Mouse (Mus musculus) liver, embryonic 12.5 days (tissue): Measurements from ENCODE around the gene Stk10. TPM values are rescaled to one million over a fixed set of nuclear protein-coding genes. Genes with fewer than 3 reads are reported as not detected.
A peak's percentile ranks its signal among the peaks of the same experiment; 100 is the strongest.
"Not testable (repeated sequence)": the region's sequence is repeated elsewhere in the genome, so short reads cannot be mapped to it uniquely, and the experiment has no call there.

Experiments
- ATAC-seq: fragments of 200-750 bp; cut with Nextera tagmentation; 2 replicates; pipeline ENCODE4 v1.8.0; 2017; ENCODE audit warnings: moderate number of reproducible peaks, mild to moderate bottlenecking, moderate library complexity
- H3K27ac ChIP-seq: fragments of 300-500 bp; sonication (generic); 2 replicates; pipeline ENCODE4 v1.5.1; 2016; ENCODE audit warnings: mild to moderate bottlenecking
- H3K27me3 ChIP-seq: fragments of 300-500 bp; sonication (generic); replicated peaks from 2 replicates; pipeline ENCODE4 v1.6.1; 2016; ENCODE audit warnings: mild to moderate bottlenecking, moderate library complexity
- H3K36me3 ChIP-seq: fragments of 300-500 bp; sonication (generic); 2 replicates; pipeline ENCODE4 v1.6.1; 2016; ENCODE audit warnings: mild to moderate bottlenecking, moderate library complexity
- H3K4me1 ChIP-seq: fragments of 300-500 bp; sonication (generic); 2 replicates; pipeline ENCODE4 v1.6.1; 2016
- H3K4me2 ChIP-seq: fragments of 300-500 bp; sonication (generic); 2 replicates; pipeline ENCODE4 v1.6.1; 2016; ENCODE audit warnings: mild to moderate bottlenecking, moderate library complexity
- H3K4me3 ChIP-seq: fragments of 300-500 bp; sonication (generic); 2 replicates; pipeline ENCODE4 v1.5.1; 2016; ENCODE audit warnings: mild to moderate bottlenecking, moderate library complexity
- H3K9ac ChIP-seq: fragments of 300-500 bp; sonication (generic); 2 replicates; pipeline ENCODE4 v1.6.1; 2016; ENCODE audit warnings: mild to moderate bottlenecking, moderate library complexity
- H3K9me3 ChIP-seq: fragments of 300-500 bp; sonication (generic); replicated peaks from 2 replicates; pipeline ENCODE4 v1.6.1; 2016; ENCODE audit warnings: mild to moderate bottlenecking, moderate library complexity
- WGBS: fragments of 180-500 bp; shearing (Covaris S2); methylation state at CpG from one replicate; pipeline ENCODE4 v1.1.7; 2016; ENCODE audit not compliant: insufficient replicate concordance; 5-methylcytosine and 5-hydroxymethylcytosine counted together
- polyA plus RNA-seq: library from polyadenylated mRNA; unstranded; fragments of >200 nt; fragmentation: Nextera tagmentation; extraction: Ambion mirVana; gene quantifications from 2 replicates; pipeline ENCODE4 v1.2.1, GENCODE M21; 2016

Stk10 gene
- polyA plus RNA-seq, 1 experiment from 2014 or later = 5.7 TPM

DNA sequence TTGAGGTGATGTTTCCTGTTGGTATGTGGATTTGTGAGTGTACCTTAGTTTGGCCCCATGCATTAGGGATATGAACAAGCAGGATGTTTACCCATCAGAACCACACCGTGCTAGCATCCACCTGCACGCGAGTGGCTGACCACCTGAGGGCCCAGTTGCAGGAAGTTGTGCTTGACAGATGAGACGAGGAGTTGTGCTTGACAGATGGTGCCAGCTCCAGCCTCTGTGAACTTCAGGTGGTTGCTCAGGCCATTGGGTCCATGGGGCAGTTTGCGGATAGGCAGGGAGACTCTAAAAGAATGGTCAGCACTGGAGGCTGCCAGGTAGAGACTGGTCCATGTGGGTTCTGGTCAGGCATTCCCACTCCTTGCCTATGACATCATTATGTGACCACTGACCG lies 83.0 kb downstream of the Stk10 start:
- H3K36me3 ChIP-seq = peaks cover 41% of the 10 kb centered on the region
- no peak overlapping the region for H3K4me3 ChIP-seq
- H3K27ac ChIP-seq = no peak overlapping the region
- no peak overlapping the region for H3K4me2 ChIP-seq
- H3K4me1 ChIP-seq = peaks cover 11% of the 10 kb centered on the region; the same call in 1 of the 2 replicates
- 73% methylated on average over 6 of the region's 6 CpGs for WGBS
- H3K27me3 ChIP-seq = no peaks in the 10 kb centered on the region
- ATAC-seq = no peak
- H3K9me3 ChIP-seq = no peaks in the 10 kb centered on the region
- no peak overlapping the region for H3K9ac ChIP-seq

DNA sequence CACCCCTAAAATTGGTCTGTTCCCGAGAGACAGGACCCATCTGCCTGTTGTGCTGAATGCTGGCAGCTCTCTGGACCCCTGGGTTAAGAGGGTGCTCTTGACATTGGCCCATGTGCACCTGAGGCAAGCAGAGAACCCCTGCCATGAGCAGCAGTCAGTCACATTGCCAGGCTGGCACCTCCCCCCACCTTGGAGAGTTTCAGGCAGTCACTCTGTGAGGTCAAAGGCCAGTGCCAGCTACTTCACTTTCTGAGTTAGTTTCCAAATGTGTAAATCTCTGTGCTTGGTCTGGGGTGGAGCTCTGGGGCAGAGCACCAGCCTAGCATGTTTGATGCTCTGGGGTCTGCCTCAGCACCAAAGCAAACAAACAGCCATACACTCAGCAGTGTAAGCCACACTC lies 84.9 kb downstream of the Stk10 start:
- no peaks in the 10 kb centered on the region for H3K9me3 ChIP-seq
- WGBS = 57% methylated on average over 1 of the region's 1 CpGs
- H3K36me3 ChIP-seq = peaks cover 29% of the 10 kb centered on the region
- ATAC-seq = no peak
- H3K4me1 ChIP-seq = peaks cover 11% of the 10 kb centered on the region; the same call in 1 of the 2 replicates
- H3K4me2 ChIP-seq = no peak overlapping the region
- H3K4me3 ChIP-seq = no peak overlapping the region
- H3K27ac ChIP-seq = no peak overlapping the region
- no peak overlapping the region for H3K9ac ChIP-seq
- no peaks in the 10 kb centered on the region for H3K27me3 ChIP-seq

DNA sequence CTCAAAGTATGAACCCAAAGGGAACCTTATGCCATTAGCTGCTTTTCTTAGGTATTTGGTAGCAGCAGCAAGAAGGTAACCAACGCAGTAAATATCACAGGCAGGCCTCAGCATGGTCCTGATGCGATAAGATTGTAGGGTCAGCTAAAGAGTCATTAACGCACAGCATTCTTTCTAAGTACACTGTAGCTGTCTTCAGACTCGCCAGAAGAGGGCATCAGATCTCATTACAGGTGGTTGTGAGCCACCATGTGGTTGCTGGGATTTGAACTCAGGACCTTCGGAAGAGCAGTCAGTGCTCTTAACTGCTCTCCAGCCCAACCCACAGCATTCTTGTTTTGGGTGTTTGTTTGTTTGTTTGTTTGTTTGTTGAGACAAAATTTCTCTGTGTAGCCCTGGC lies 85.5 kb downstream of the Stk10 start:
- H3K9me3 ChIP-seq, H3K27ac ChIP-seq, H3K9ac ChIP-seq, H3K4me3 ChIP-seq, ATAC-seq, H3K4me2 ChIP-seq, H3K27me3 ChIP-seq: not testable (repeated sequence)
- peaks cover 11% of the 10 kb centered on the region; the same call in 1 of the 2 replicates for H3K4me1 ChIP-seq
- 66% methylated on average over 5 of the region's 5 CpGs for WGBS
- H3K36me3 ChIP-seq = peaks cover 29% of the 10 kb centered on the region

DNA sequence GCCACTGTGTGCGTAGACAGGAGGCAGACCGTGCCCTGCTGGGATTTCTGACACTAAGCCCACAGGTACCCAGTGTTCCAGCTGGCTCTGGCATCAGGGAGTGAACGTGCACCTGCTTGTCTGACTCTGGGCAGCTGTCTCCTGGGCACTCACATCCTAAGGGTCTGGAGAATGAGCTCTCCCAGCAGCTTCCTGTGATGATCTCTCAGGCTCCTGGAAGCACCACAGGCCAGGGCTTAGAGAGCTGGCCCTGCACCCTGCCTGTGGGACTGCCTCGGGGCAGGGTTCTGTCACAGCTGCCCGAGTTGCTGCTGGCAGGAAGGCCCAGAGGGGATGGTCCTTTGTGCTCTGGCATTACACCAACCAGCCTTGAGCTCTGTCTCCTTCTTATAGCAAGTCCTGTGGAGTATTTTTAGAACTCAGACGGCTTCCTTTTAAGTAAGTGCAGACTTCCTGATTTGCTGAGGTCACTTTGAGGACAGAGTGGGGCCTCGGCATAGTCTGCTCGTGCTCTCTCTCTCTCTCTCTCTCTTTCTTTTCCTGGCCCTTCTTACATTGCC lies 86.2 kb downstream of the Stk10 start:
- H3K4me1 ChIP-seq = peaks cover 11% of the 10 kb centered on the region; the same call in 1 of the 2 replicates
- H3K27ac ChIP-seq = peak overlapping the region; percentile 69
- no peak overlapping the region for H3K9ac ChIP-seq
- ATAC-seq = peak; percentile 31; the same call in 1 of the 2 replicates
- WGBS = 40% methylated on average over 8 of the region's 8 CpGs
- no peak overlapping the region for H3K4me2 ChIP-seq
- peaks cover 25% of the 10 kb centered on the region for H3K36me3 ChIP-seq
- H3K4me3 ChIP-seq = no peak overlapping the region
- H3K27me3 ChIP-seq = no peaks in the 10 kb centered on the region
- no peaks in the 10 kb centered on the region for H3K9me3 ChIP-seq

DNA sequence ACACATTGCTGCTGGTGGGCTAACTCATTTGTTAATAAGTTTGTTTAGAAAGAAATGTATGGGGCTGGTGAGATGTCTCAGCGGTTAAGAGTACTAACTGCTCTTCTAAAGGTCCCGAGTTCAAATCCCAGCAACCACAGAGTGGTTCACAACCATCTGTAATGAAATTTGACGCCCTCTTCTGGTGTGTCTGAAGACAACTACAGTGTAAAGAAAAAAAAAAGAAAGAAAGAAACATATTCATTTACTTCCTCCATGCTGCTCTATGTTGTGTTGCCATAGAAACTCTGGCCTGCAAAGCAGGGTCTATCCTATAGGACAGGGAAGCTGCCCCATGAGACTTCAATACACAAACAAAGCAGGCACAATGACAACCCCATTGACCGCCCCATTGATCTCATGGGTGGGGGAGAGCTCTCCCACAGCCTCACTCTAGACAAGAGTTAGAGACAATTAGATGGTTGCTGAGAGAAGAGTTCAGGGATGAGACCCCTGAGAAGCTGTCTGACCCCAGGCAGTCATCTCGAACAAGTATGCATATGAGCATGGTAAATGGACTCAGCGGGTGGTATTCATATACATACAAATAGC lies 86.9 kb downstream of the Stk10 start:
- no peak for ATAC-seq
- 66% methylated on average over 6 of the region's 6 CpGs for WGBS

DNA sequence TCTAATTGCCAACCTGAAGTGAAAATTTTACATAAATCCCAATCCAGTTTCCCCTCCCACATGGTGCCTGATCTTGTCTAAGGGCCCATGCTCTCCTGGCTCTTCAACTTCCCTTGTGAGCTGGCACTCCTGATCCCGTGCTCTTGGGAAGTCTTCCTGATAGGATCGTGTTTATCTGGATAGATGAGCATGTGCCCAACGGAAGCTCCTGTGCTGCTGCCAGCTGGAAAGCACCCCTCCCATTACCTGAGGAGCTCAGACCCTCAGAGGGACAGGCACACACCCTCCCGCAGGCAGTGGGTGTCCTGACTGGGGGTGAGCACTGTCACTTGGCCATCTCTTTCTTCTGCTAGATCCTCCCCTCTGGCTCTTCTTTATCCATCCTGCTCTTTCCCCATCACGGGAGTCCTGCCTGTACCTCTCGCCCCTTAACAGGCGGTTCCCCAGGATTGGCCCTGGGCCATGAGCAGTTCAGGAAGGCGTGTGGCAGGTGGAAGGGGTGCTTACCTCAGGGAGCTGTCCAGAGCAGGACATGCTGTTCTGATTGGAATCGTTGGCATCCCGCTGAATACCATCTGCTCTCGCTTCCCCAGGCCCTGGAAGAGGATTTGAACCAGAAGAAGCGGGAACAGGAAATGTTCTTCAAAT lies 88.8 kb downstream of the Stk10 start:
- Histone ChIP-seq H3K4me2 (no peak overlapping the region), H3K27ac (no peak overlapping the region), H3K4me3 (no peak overlapping the region), H3K9ac (no peak overlapping the region), H3K27me3 (no peaks in the 10 kb centered on the region), H3K9me3 (no peaks in the 10 kb centered on the region), H3K36me3 (peaks cover 21% of the 10 kb centered on the region), H3K4me1 (peaks cover 11% of the 10 kb centered on the region; the same call in 1 of the 2 replicates)
- no peak for ATAC-seq
- 80% methylated on average over 12 of the region's 12 CpGs for WGBS

More for the DNA sequence above, 86.9 kb downstream of the Stk10 start:
- H3K27ac ChIP-seq = no peak overlapping the region
- no peak overlapping the region for H3K4me2 ChIP-seq
- no peaks in the 10 kb centered on the region for H3K27me3 ChIP-seq
- H3K4me1 ChIP-seq = peaks cover 11% of the 10 kb centered on the region; the same call in 1 of the 2 replicates
- peaks cover 21% of the 10 kb centered on the region for H3K36me3 ChIP-seq
- no peaks in the 10 kb centered on the region for H3K9me3 ChIP-seq
- no peak overlapping the region for H3K9ac ChIP-seq
- H3K4me3 ChIP-seq = no peak overlapping the region

DNA sequence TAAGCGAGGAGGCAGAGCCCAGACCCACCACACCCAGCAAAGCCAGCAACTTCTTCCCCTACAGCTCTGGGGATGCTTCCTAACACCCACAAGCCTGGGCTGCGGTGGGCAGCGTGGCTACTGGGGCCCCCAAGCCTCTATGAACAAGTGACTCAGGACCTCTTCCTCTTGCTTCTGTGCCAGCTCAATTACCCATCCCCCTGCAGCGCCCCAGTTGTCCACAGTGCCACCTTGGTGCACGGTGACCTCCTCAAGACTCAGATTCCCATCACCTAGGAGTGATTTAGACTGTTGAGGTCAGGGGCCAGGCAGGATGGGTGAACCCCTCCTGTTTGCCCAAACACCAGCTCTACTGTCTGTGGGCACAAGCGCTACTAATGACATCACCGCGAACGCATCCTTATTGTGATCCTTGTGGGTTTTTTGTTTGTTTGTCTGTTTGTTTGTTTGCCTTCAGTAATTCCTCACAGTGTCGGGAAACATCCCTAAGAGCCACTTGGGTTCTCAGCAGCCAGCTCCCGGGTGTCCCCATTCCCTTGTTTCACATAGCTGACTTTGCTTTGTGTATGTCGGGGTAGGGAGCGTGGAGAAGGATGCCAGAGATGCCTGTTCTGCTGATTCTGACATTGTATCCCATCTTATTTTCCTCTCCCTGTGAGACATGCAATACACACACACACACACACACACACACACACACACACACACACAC lies 89.5 kb downstream of the Stk10 start:
- ATAC-seq = no peak
- Histone ChIP-seq H3K27ac (no peak overlapping the region), H3K4me3 (no peak overlapping the region), H3K4me1 (peaks cover 11% of the 10 kb centered on the region; the same call in 1 of the 2 replicates), H3K9ac (no peak overlapping the region), H3K36me3 (peaks cover 19% of the 10 kb centered on the region), H3K4me2 (no peak overlapping the region), H3K9me3 (no peaks in the 10 kb centered on the region), H3K27me3 (no peaks in the 10 kb centered on the region)
- 81% methylated on average over 13 of the region's 13 CpGs for WGBS

DNA sequence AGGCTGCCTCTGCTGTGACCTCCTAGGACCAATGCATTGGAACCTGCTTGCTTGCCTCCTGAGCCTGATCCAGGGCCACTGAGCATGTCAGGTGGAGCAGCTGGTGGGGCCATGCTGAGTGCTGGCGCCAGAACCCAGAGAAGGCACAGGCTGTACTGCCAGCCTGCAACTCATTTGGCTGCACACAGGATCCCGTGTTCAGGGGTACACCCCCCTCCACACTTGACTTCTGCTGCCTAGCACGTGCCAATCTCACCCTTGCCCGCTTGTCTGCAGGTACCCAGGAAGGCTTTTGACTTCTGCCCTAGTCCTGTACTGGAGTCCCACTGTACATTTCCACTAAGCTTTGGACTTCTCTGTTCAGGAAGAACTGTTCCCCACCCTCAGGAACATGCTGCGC lies 90.1 kb downstream of the Stk10 start:
- H3K4me1 ChIP-seq = peaks cover 11% of the 10 kb centered on the region; the same call in 1 of the 2 replicates
- WGBS = 84% methylated on average over 5 of the region's 5 CpGs
- peaks cover 14% of the 10 kb centered on the region for H3K36me3 ChIP-seq
- no peak overlapping the region for H3K9ac ChIP-seq
- no peak overlapping the region for H3K27ac ChIP-seq
- no peaks in the 10 kb centered on the region for H3K9me3 ChIP-seq
- no peak overlapping the region for H3K4me2 ChIP-seq
- no peak overlapping the region for H3K4me3 ChIP-seq
- ATAC-seq = no peak
- no peaks in the 10 kb centered on the region for H3K27me3 ChIP-seq

DNA sequence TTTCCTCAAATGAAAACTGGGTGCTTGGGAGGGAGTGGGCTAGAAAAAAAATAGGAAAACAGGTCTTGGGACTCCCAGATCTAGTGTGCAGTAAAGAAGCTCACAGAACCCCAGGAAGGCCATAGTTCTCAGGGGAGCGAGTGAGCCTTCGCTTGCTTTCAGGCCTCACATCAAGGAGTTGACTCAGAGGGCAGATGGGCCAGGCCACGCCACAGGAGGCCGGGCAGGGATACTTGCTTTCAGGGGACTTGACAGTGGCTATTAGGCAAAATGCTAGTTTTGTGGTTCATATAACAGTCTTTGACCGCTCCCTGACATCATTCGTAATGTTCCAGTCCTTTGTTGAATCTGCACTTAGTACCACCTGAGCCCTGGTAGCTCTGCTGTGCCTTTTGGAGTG lies 90.8 kb downstream of the Stk10 start:
- no peak for ATAC-seq
- WGBS = 86% methylated on average over 6 of the region's 6 CpGs
- no peaks in the 10 kb centered on the region for H3K27me3 ChIP-seq
- peaks cover 9% of the 10 kb centered on the region; the same call in 1 of the 2 replicates for H3K4me1 ChIP-seq
- H3K9me3 ChIP-seq = no peaks in the 10 kb centered on the region
- no peak overlapping the region for H3K9ac ChIP-seq
- H3K4me3 ChIP-seq = no peak overlapping the region
- peaks cover 11% of the 10 kb centered on the region for H3K36me3 ChIP-seq
- H3K27ac ChIP-seq = no peak overlapping the region
- H3K4me2 ChIP-seq = no peak overlapping the region

DNA sequence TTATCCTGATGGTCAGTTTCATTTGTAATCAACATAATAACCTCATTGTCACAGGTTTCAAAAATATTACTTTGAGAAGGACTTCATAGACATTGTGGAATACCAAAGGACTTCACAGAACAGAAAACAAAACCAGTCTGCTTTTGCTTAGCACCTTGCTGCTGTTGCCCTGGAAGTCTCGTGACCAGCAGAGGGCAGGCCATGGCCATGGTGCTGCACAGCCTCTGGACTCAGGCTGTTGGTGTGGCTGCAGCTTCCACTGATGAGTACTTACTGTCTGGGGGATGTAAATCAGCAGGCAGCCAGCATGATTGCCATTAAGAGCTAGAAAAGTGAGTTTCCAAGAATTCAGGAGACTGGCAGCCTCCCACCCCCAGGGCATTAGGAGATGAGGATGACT lies 92.6 kb downstream of the Stk10 start:
- ATAC-seq = peak; percentile 66; the same call in 1 of the 2 replicates
- Histone ChIP-seq H3K36me3 (peaks cover 11% of the 10 kb centered on the region), H3K4me1 (no peaks in the 10 kb centered on the region), H3K9ac (no peak overlapping the region), H3K27ac (no peak overlapping the region), H3K4me3 (no peak overlapping the region), H3K4me2 (no peak overlapping the region), H3K9me3 (no peaks in the 10 kb centered on the region), H3K27me3 (no peaks in the 10 kb centered on the region)
- 44% methylated on average over 1 of the region's 1 CpGs for WGBS

DNA sequence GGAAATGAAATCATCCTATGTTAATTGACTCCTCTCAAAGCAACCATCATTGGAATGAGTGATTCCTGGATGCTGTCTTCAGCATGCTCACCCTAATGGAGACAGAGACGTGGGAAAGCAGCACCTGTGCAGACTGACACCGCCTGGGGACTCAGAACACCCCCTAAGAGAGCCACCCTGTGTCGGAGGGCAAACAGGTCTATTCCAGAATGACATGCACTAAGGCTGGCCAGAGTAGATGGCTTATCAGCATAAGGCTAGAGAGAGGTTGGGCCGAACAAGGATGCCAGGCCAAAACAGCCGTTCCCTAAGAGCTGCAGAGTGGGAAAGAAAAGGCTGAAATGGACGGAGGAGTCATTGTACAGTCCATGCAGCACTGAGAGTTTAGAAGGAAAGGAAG lies 93.0 kb downstream of the Stk10 start:
- ATAC-seq = no peak
- Histone ChIP-seq H3K27ac (no peak overlapping the region), H3K4me3 (no peak overlapping the region), H3K4me2 (no peak overlapping the region), H3K9ac (no peak overlapping the region), H3K27me3 (no peaks in the 10 kb centered on the region), H3K4me1 (no peaks in the 10 kb centered on the region), H3K9me3 (no peaks in the 10 kb centered on the region), H3K36me3 (peaks cover 11% of the 10 kb centered on the region)
- WGBS = 75% methylated on average over 6 of the region's 6 CpGs

DNA sequence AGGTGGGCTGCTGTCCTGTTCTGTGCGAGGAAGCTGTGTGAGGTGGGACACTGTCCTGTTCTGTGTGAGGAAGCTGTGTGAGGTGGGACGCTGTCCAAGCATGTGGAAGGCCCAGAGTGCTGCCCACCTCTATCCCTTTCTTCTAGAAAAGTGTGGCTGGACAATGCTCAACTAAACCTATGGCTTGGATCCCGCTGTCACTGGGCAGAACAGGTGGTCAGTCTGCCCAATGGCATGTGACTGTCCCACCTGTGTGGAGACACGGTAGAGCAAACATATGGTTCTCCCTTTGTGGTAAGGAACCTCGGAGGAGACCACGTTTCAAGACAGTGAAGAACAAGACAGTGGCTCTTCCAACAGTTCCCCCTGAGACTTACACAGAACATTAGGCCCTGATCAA lies 94.8 kb downstream of the Stk10 start:
- no peak overlapping the region for H3K27ac ChIP-seq
- peaks cover 7% of the 10 kb centered on the region; the same call in 1 of the 2 replicates for H3K36me3 ChIP-seq
- H3K4me1 ChIP-seq = 0 out of 2 replicates have a peak, but pooled peaks cover 4% of the 10 kb centered on the region
- no peak overlapping the region for H3K4me2 ChIP-seq
- no peak overlapping the region for H3K9ac ChIP-seq
- no peak for ATAC-seq
- H3K4me3 ChIP-seq = no peak overlapping the region
- WGBS = 55% methylated on average over 6 of the region's 6 CpGs
- no peaks in the 10 kb centered on the region for H3K27me3 ChIP-seq
- H3K9me3 ChIP-seq = no peaks in the 10 kb centered on the region
